13 mouse cellular contexts compared by ENCODE assay signal in the genomic region with DNA sequence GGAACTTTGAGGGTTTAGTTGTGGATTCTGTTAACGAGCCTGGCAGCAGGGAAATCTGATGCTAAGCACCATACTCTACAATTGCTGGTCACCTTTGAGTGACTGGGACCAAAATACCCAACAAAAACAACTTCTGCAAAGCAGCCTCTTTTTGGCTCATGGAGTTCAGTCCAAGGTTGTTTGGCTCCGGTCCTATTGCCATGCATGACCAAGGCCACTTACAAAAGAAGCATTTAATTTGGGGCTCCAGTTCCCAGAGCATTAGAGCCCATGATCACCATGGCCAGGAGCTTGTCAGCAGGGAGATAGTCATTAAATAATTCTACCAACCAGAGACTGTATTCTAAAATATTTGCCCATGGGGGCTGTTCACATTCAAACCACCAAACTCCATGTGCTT. TPM values are rescaled to one million over a fixed set of nuclear protein-coding genes. Genes with fewer than 3 reads are reported as not detected.
A peak's percentile ranks its signal among the peaks of the same experiment; 100 is the strongest.
DNase-seq lines count a peak whose midpoint lies in the region; ATAC-seq and TF ChIP-seq lines count a peak whose summit lies in the region.
"Had no signal": no experiment of that assay in that cellular context is flagged by ENCODE, and none has a peak within 500 bp of the region (broad histone marks: within the 10 kb centered on the region; RNA-seq: fewer than 3 reads in every experiment).

No protein-coding gene starts in this region.

- no peak for TF ChIP-seq POLR2A in limb, embryonic 14.5 days (IDR thresholded peaks at IDR 0.05; ENCODE audit: borderline replicate concordance, extremely low read depth, insufficient read depth, insufficient read length)

- H3K27me3 ChIP-seq in forebrain, embryonic 14.5 days (replicated peaks; ENCODE audit: control insufficient read depth, insufficient read depth, low read length), result no peaks in the 10 kb centered on the region
- H3K27me3 ChIP-seq in forebrain, embryonic 10.5 days (ENCODE audit: poor library complexity, severe bottlenecking), result no peaks in the 10 kb centered on the region
- H3K27me3 ChIP-seq in limb, embryonic 14.5 days (ENCODE audit: control insufficient read depth, insufficient read depth, low read length), result no peaks in the 10 kb centered on the region
- no peaks in the 10 kb centered on the region for H3K27me3 ChIP-seq in limb, embryonic 10.5 days (ENCODE audit: low read depth, poor library complexity, severe bottlenecking)
- H3K27me3 ChIP-seq: liver, embryonic 15.5 days had no signal

- H3K4me1 ChIP-seq in forebrain, embryonic 14.5 days (ENCODE audit: control insufficient read depth, insufficient read depth, low read length), result no peaks in the 10 kb centered on the region
- H3K4me1 ChIP-seq in forebrain, embryonic 10.5 days, result no peaks in the 10 kb centered on the region
- no peaks in the 10 kb centered on the region for H3K4me1 ChIP-seq in limb, embryonic 14.5 days (ENCODE audit: control insufficient read depth, insufficient read depth, low read length)
- H3K4me1 ChIP-seq in limb, embryonic 10.5 days, result 0 out of 2 replicates have a peak, but pooled peaks cover 10% of the 10 kb centered on the region
- H3K4me1 ChIP-seq: liver, embryonic 15.5 days had no signal

- H3K9me3 ChIP-seq in forebrain, embryonic 14.5 days (replicated peaks; ENCODE audit: control insufficient read depth, low read length), result no peaks in the 10 kb centered on the region
- no peaks in the 10 kb centered on the region for H3K9me3 ChIP-seq in forebrain, embryonic 10.5 days
- H3K9me3 ChIP-seq in limb, embryonic 14.5 days (ENCODE audit: control insufficient read depth, low read length), result no peaks in the 10 kb centered on the region
- H3K9me3 ChIP-seq in limb, embryonic 10.5 days (replicated peaks), result no peaks in the 10 kb centered on the region
- H3K9me3 ChIP-seq: liver, embryonic 15.5 days had no signal

- 16% methylated on average over 2 of the region's 2 CpGs for WGBS in forebrain, embryonic 14.5 days
- WGBS in forebrain, embryonic 10.5 days, result 57% methylated on average over 2 of the region's 2 CpGs
- 44% methylated on average over 2 of the region's 2 CpGs for WGBS in limb, embryonic 14.5 days
- whole genome bisulfite sequencing in limb, embryonic 10.5 days, result 64% methylated on average over 2 of the region's 2 CpGs

- no peak overlapping the region for H3K27ac ChIP-seq in forebrain, embryonic 14.5 days (ENCODE audit: low read depth, low read length)
- H3K27ac ChIP-seq in forebrain, embryonic 10.5 days, result no peak overlapping the region
- H3K27ac ChIP-seq in limb, embryonic 14.5 days (replicated peaks; ENCODE audit: low read depth, low read length), result no peak overlapping the region
- no peak overlapping the region for H3K27ac ChIP-seq in limb, embryonic 10.5 days
- H3K27ac ChIP-seq: liver, embryonic 15.5 days had no signal

- no peaks in the 10 kb centered on the region for H3K36me3 ChIP-seq in forebrain, embryonic 14.5 days (ENCODE audit: control insufficient read depth, insufficient read depth, low read length)
- H3K36me3 ChIP-seq in forebrain, embryonic 10.5 days (replicated peaks), result no peaks in the 10 kb centered on the region
- H3K36me3 ChIP-seq in limb, embryonic 14.5 days (ENCODE audit: control insufficient read depth, insufficient read depth, low read length), result no peaks in the 10 kb centered on the region
- no peaks in the 10 kb centered on the region for H3K36me3 ChIP-seq in limb, embryonic 10.5 days
- H3K36me3 ChIP-seq: G1E; liver, embryonic 15.5 days had no signal

- ATAC-seq in forebrain, embryonic 14.5 days, result peak; percentile 58; the same call in 1 of the 2 replicates
- ATAC-seq in limb, embryonic 14.5 days (ENCODE audit: low FRiP score, low read depth), result no peak

- DNase-seq in forebrain, embryonic 14.5 days (ENCODE audit: low spot score), result peak; percentile 52
- no peak for DNase-seq in forebrain, embryonic 10.5 days (ENCODE audit: extremely low spot score, low spot score)
- DNase-seq in limb, embryonic 14.5 days (ENCODE audit: low spot score), result peak; percentile 7
- no peak for DNase-seq in limb, embryonic 10.5 days (ENCODE audit: low spot score)
- peak; percentile 38 for DNase-seq in adrenal gland, postnatal 25 days
- peak; percentile 47 to 57 for DNase-seq in kidney, postnatal 25 days
- DNase-seq in thymus, postnatal 14 days, result no peak
- DNase-seq in T-cell, adult 2 months (ENCODE audit: low spot score), result no peak
- DNase-seq: cerebellum, adult 18-20 months had no signal

- H3K9ac ChIP-seq in forebrain, embryonic 14.5 days (ENCODE audit: low read length), result no peak overlapping the region
- no peak overlapping the region for H3K9ac ChIP-seq in limb, embryonic 14.5 days (ENCODE audit: low read depth, low read length, severe bottlenecking)
- H3K9ac ChIP-seq: liver, embryonic 15.5 days had no signal

- no peak overlapping the region for H3K4me3 ChIP-seq in forebrain, embryonic 14.5 days (ENCODE audit: low read depth, low read length)
- no peak overlapping the region for H3K4me3 ChIP-seq in forebrain, embryonic 10.5 days
- no peak overlapping the region for H3K4me3 ChIP-seq in limb, embryonic 14.5 days (replicated peaks; ENCODE audit: low read length)
- H3K4me3 ChIP-seq in limb, embryonic 10.5 days, result no peak overlapping the region
- H3K4me3 ChIP-seq: liver, embryonic 15.5 days had no signal

- no peak overlapping the region for H3K4me2 ChIP-seq in forebrain, embryonic 14.5 days (ENCODE audit: low read length)
- H3K4me2 ChIP-seq in limb, embryonic 14.5 days (replicated peaks; ENCODE audit: low read depth, low read length, severe bottlenecking), result no peak overlapping the region
- H3K4me2 ChIP-seq: liver, embryonic 15.5 days had no signal

RNA-seq across cellular contexts. Expression of a gene that starts 2.3 kb away (rescaled TPM):
- polyA plus RNA-seq in forebrain, embryonic 14.5 days (2014; fragmentation: Nextera tagmentation; extraction: Ambion mirVana), result 0.16 and 0.28 TPM in 2 replicates
- polyA plus RNA-seq in forebrain, embryonic 10.5 days (2016; fragmentation: Nextera tagmentation; extraction: Ambion mirVana), result 0.05 TPM in 1 of 2 replicates, not detected in the other
- polyA plus RNA-seq in limb, embryonic 14.5 days (2012; rRNA removed), result 1.00 and 1.2 TPM in 2 replicates
- polyA plus RNA-seq in limb, embryonic 14.5 days (2014; fragmentation: Nextera tagmentation; extraction: Ambion mirVana), result 1.6 and 1.9 TPM in 2 replicates
- polyA plus RNA-seq in limb, embryonic 10.5 days (2016; fragmentation: Nextera tagmentation; extraction: Ambion mirVana), result 0.04 TPM in 1 of 2 replicates, not detected in the other
- 0.18 TPM in 1 of 2 replicates, not detected in the other for total RNA-seq in adrenal gland, postnatal 25 days (2021)
- total RNA-seq: granulocyte monocyte progenitor cell, adult 5-6 weeks; megakaryocyte progenitor cell, adult 5-6 weeks had no signal
- polyA plus RNA-seq: G1E had no signal

Comparison
In these comparisons a context has a peak if more than half of its experiments do, and no peak if none do; other contexts are left out.
1. DNase-seq: peak in forebrain, embryonic 14.5 days (single experiment), limb, embryonic 14.5 days (single experiment), adrenal gland, postnatal 25 days (single experiment) and kidney, postnatal 25 days (2 of 2); none in forebrain, embryonic 10.5 days (single experiment), limb, embryonic 10.5 days (single experiment), thymus, postnatal 14 days (single experiment) and T-cell, adult 2 months (single experiment).